Mouse (Mus musculus): ENCODE results near the gene Hist1h4h.

- TF ChIP-seq CTCF (IDR thresholded peaks at IDR 0.05; ENCODE audit: low read depth, low read length) (no peak), POLR2A (IDR thresholded peaks at IDR 0.05; ENCODE audit: insufficient read depth, low read length) (no peak)
Measured at GRCm38 (mm10) chr13:23519416-23519815, 11.4 kb upstream of the Hist1h4h start.
